Mouse (Mus musculus) olfactory bulb, adult 2 months (tissue): ENCODE results near the gene Gm10985.

ENCODE experiments used
- CTCF ChIP-seq: fragments of 200-500 bp; IDR thresholded peaks from 2 replicates; pipeline ENCODE4 v1.5.1; 2012; ENCODE audit warnings: low read depth, mild to moderate bottlenecking, low read length, moderate library complexity; ENCODE audit not compliant: insufficient read depth
- POLR2A ChIP-seq: fragments of 200-500 bp; IDR thresholded peaks from 2 replicates; pipeline ENCODE4 v1.6.1; 2012; ENCODE audit warnings: mild to moderate bottlenecking, low read depth, low read length, moderate library complexity; ENCODE audit not compliant: insufficient read depth

DNA sequence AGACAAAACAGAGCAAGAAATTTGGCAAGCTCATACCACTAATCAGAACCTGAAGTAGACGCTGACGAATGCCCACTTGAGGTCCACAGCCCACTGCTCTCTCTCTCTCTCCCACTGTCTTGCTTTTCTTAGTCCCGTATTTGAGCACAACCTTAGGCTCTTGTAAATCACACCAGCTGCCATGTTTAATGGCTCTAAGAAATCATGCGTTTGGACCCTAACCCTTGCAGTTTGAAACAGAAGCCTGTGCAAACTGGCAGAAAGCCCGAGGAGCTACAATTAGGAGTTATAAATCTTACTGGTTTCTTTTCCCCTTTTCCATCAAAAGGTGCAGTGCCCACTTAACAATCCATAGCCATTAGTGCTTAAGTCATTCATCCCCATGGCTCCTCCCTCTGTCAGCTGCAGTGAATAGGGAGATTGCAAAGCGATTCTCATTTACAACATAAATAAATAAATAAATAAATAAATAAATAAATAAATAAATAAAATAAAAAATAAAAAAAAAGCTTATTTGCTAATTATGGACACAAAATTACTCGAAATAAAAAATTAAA lies 31.4 kb upstream of the Gm10985 start:
- TF ChIP-seq CTCF (no peak), POLR2A (no peak)
